Mouse (Mus musculus) limb, embryonic 14.5 days (tissue): Measurements from ENCODE around the gene Srgap2. TPM values are rescaled to one million over a fixed set of nuclear protein-coding genes. Genes with fewer than 3 reads are reported as not detected.
A peak's percentile ranks its signal among the peaks of the same experiment; 100 is the strongest.

Experiments used
- ATAC-seq: fragments of 200-750 bp; cut with Nextera tagmentation; 2 replicates; pipeline ENCODE4 v1.8.0; 2017; ENCODE audit warnings: low read depth, moderate number of reproducible peaks, moderate TSS enrichment; ENCODE audit not compliant: low FRiP score
- DNase-seq: peaks from one replicate; pipeline ENCODE4 v3.0.0-alpha.2; 2015; ENCODE audit warnings: low spot score
- H3K27ac ChIP-seq: fragments of 300-500 bp; sonication (generic); replicated peaks from 2 replicates; pipeline ENCODE4 v1.5.1; 2014; ENCODE audit warnings: low read depth, mild to moderate bottlenecking, low read length, moderate library complexity, mixed read lengths
- H3K27me3 ChIP-seq: fragments of 300-500 bp; sonication (generic); 2 replicates; pipeline ENCODE4 v1.6.1; 2014; ENCODE audit warnings: low read length, mixed read lengths; ENCODE audit not compliant: control insufficient read depth, insufficient read depth
- H3K36me3 ChIP-seq: fragments of 300-500 bp; sonication (generic); 2 replicates; pipeline ENCODE4 v1.6.1; 2014; ENCODE audit warnings: mild to moderate bottlenecking, low read length, moderate library complexity, mixed read lengths; ENCODE audit not compliant: control insufficient read depth, insufficient read depth
- H3K4me1 ChIP-seq: fragments of 300-500 bp; sonication (generic); 2 replicates; pipeline ENCODE4 v1.6.1; 2014; ENCODE audit warnings: antibody characterized with exemption, low read length, mixed read lengths; ENCODE audit not compliant: control insufficient read depth, insufficient read depth
- H3K4me2 ChIP-seq: fragments of 300-500 bp; sonication (generic); replicated peaks from 2 replicates; pipeline ENCODE4 v1.6.1; 2014; ENCODE audit warnings: low read depth, mild to moderate bottlenecking, low read length, moderate library complexity; ENCODE audit not compliant: severe bottlenecking
- H3K4me3 ChIP-seq: fragments of 300-500 bp; sonication (generic); replicated peaks from 2 replicates; pipeline ENCODE4 v1.5.1; 2014; ENCODE audit warnings: low read length
- H3K9ac ChIP-seq: fragments of 300-500 bp; sonication (generic); 2 replicates; pipeline ENCODE4 v1.6.1; 2014; ENCODE audit warnings: mild to moderate bottlenecking, low read depth, low read length, moderate library complexity; ENCODE audit not compliant: severe bottlenecking
- H3K9me3 ChIP-seq: fragments of 300-500 bp; sonication (generic); 2 replicates; pipeline ENCODE4 v1.6.1; 2016; ENCODE audit warnings: low read length; ENCODE audit not compliant: control insufficient read depth
- POLR2A ChIP-seq: fragments of 200-500 bp; IDR thresholded peaks from 2 replicates; pipeline ENCODE4 v1.8.0; 2012; ENCODE audit warnings: inconsistent platforms, mild to moderate bottlenecking, moderate library complexity, borderline replicate concordance; ENCODE audit not compliant: insufficient read depth, insufficient read length; ENCODE audit errors: extremely low read depth
- WGBS: fragments of 180-500 bp; shearing (Covaris S2); extraction: QIAGEN DNeasy Blood & Tissue Kit; methylation state at CpG from one replicate; pipeline ENCODE4 v1.1.7; 2014; 5-methylcytosine and 5-hydroxymethylcytosine counted together
- polyA plus RNA-seq, 2 experiments: library from polyadenylated mRNA; depleted of rRNA in 1 of 2; stranded (reverse) in 1 of 2; unstranded in 1 of 2; fragments of >200 nt; fragmentation: Nextera tagmentation in 1 of 2; extraction: Ambion mirVana in 1 of 2; gene quantifications; 2 replicates each; pipeline versions ENCODE4 v1.2.1 to v1.2.3; 2012 to 2014

Srgap2 gene
- polyA plus RNA-seq, 2 experiments: 20.5 to 38.9 TPM

GRCm38 (mm10) chr1:131347708-131348107, 179.4 kb downstream of the Srgap2 start:
- no peak for ATAC-seq
- 74% methylated on average over 2 of the region's 2 CpGs for WGBS

GRCm38 (mm10) chr1:131346916-131347555, 180.1 kb downstream of the Srgap2 start:
- ATAC-seq (no peak), DNase-seq (no peak)
- TF ChIP-seq POLR2A: no peak
- H3K36me3 ChIP-seq: peaks cover 35% of the 10 kb centered on the region
- no peaks in the 10 kb centered on the region for H3K9me3 ChIP-seq
- H3K27me3 ChIP-seq: no peaks in the 10 kb centered on the region
- H3K27ac ChIP-seq: no peak overlapping the region; the same call in 1 of the 2 replicates
- H3K4me1 ChIP-seq: no peaks in the 10 kb centered on the region
- no peak overlapping the region for H3K4me2 ChIP-seq
- H3K4me3 ChIP-seq: no peak overlapping the region
- WGBS: 76% methylated on average over 1 of the region's 1 CpGs
- H3K9ac ChIP-seq: no peak overlapping the region

More at GRCm38 (mm10) chr1:131347708-131348107, 179.4 kb downstream of the Srgap2 start:
- Histone ChIP-seq H3K36me3 (peaks cover 36% of the 10 kb centered on the region), H3K27me3 (no peaks in the 10 kb centered on the region), H3K4me3 (no peak overlapping the region), H3K9ac (no peak overlapping the region), H3K9me3 (no peaks in the 10 kb centered on the region), H3K27ac (no peak overlapping the region), H3K4me2 (no peak overlapping the region), H3K4me1 (no peaks in the 10 kb centered on the region)
- no peak for TF ChIP-seq POLR2A
- no peak for DNase-seq

GRCm38 (mm10) chr1:131345422-131346419, 181.4 kb downstream of the Srgap2 start:
- no peak overlapping the region for H3K4me2 ChIP-seq
- WGBS: 73% methylated on average over 5 of the region's 5 CpGs
- no peak for DNase-seq
- H3K4me1 ChIP-seq: no peaks in the 10 kb centered on the region
- no peak overlapping the region for H3K9ac ChIP-seq
- no peak for ATAC-seq
- no peak overlapping the region for H3K27ac ChIP-seq
- no peaks in the 10 kb centered on the region for H3K27me3 ChIP-seq
- no peak overlapping the region for H3K4me3 ChIP-seq
- no peak for TF ChIP-seq POLR2A
- peaks cover 39% of the 10 kb centered on the region for H3K36me3 ChIP-seq
- no peaks in the 10 kb centered on the region for H3K9me3 ChIP-seq

- no peak overlapping the region for H3K9ac ChIP-seq
- DNase-seq (no peak), ATAC-seq (no peak)
- no peak overlapping the region for H3K27ac ChIP-seq
- no peaks in the 10 kb centered on the region for H3K9me3 ChIP-seq
- H3K27me3 ChIP-seq: no peaks in the 10 kb centered on the region
- no peak for TF ChIP-seq POLR2A
- H3K4me1 ChIP-seq: no peaks in the 10 kb centered on the region
- H3K36me3 ChIP-seq: peaks cover 31% of the 10 kb centered on the region
- 85% methylated on average over 2 of the region's 2 CpGs for WGBS
- H3K4me2 ChIP-seq: no peak overlapping the region
- no peak overlapping the region for H3K4me3 ChIP-seq
These were observed 182.5 kb downstream of the Srgap2 start for GRCm38 (mm10) chr1:131344691-131345090.

GRCm38 (mm10) chr1:131336017-131336416, 191.1 kb downstream of the Srgap2 start:
- H3K4me3 ChIP-seq: no peak overlapping the region
- 0 out of 2 replicates have a peak overlapping the region, but pooled peaks have one; percentile 26 for H3K27ac ChIP-seq
- H3K27me3 ChIP-seq: no peaks in the 10 kb centered on the region
- WGBS: 54% methylated on average over 5 of the region's 5 CpGs
- H3K4me2 ChIP-seq: no peak overlapping the region
- no peak overlapping the region for H3K9ac ChIP-seq
- H3K4me1 ChIP-seq: peaks cover 5% of the 10 kb centered on the region
- no peak for TF ChIP-seq POLR2A
- H3K36me3 ChIP-seq: peaks cover 44% of the 10 kb centered on the region
- DNase-seq (no peak), ATAC-seq (0 out of 2 replicates have a peak, but pooled peaks have one; percentile 12)
- no peaks in the 10 kb centered on the region for H3K9me3 ChIP-seq
